Mouse (Mus musculus) olfactory bulb, adult 2 months (tissue): ENCODE data around the gene Armc6.

Experiments used
- CTCF ChIP-seq: fragments of 200-500 bp; IDR thresholded peaks from 2 replicates; pipeline ENCODE4 v1.5.1; 2012; ENCODE audit warnings: low read depth, mild to moderate bottlenecking, low read length, moderate library complexity; ENCODE audit not compliant: insufficient read depth
- POLR2A ChIP-seq: fragments of 200-500 bp; IDR thresholded peaks from 2 replicates; pipeline ENCODE4 v1.6.1; 2012; ENCODE audit warnings: mild to moderate bottlenecking, low read depth, low read length, moderate library complexity; ENCODE audit not compliant: insufficient read depth

DNA sequence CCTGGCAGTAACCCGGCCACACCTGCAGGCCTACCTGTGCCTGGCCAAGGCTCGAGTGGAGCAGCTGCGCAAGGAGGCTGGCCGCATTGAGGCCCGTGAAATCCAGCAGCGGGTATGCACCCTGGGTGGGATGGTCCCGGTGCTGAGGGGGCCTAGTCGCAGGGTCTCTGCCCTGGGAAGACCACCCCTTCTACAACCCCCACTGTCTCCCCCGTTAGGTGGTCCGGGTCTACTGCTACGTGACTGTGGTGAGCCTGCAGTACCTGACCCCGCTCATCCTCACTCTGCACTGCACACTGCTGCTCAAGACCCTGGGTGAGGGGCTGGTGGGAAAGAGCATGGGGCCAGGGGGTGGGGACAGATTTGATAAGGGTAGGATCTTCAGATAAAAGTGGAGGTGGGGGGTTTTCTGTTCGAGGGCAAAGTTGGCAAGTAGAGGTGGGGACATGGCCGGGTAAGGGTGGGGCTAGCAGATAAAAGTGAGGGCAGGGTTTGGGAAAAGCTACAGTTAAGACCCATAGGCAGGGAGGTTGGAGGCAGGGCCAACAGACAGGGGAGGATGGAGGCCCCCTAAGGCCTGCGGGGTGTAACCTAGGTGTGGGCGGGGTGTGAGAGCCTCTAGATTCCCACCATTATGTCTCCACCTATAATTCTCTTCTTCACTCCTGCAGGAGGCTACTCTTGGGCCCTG lies 52.9 kb downstream of the Armc6 start:
- TF ChIP-seq CTCF: no peak
- no peak for TF ChIP-seq POLR2A
